Mouse (Mus musculus): ENCODE data around the gene Gm8909. TPM values are rescaled to one million over a fixed set of nuclear protein-coding genes. Genes with fewer than 3 reads are reported as not detected.
"Not testable (repeated sequence)": the region's sequence is repeated elsewhere in the genome, so short reads cannot be mapped to it uniquely, and the experiment has no call there.

Gm8909 gene
- not detected for total RNA-seq (2021)

DNA sequence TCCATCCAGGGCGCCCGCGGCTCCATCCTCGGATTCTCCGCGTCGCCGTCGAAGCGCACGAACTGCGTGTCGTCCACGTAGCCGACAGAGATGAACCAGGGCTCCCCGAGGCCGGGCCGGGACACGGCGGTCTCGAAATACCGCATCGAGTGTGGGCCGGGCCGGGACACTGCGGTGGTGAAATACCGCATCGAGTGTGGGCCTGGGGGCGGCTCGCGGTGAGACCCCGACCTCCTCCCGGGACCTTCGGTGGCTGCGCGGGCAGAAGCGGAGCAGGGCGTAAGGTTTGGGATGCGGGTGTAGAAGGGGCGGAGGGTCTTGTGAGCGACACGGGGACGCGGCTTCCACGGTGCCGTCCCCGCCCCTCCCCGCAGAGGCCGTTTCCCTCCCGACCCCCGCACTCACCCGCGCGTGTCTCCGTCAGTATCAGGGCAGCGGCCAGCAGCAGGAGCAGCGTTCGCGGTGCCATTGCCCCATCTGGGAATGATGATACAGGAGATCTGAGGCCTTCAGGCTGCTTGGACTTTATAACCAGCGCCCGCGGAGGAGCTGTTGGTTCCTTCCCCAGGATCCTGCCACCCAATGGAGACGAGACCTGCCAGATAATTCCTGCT is at the start of gene Gm8909:
Gm8909 (minus strand) TSS at position 499 of the 614 bp plus-strand sequence.
- no peak for DNase-seq

DNA sequence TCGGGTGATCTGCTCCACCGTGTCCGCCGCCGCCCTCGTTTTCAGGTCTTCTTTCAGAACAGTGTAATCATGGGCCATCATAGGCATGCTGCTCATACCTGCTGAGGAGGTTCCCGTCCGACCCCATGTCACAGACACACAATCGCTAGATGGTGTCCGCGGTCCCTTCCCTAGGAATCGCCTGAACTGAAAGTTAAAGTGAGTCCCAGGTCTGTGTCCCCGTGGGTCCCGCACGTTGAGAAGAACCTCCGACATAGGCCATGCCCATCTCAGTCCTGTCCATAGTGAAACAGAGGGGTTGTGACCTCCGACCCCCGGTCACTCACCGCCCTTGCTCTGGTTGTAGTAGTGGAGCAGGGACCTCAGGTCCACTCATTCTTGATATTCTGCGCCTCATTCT is 47.2 kb upstream of the Gm8909 start:
- no peak for DNase-seq

DNA sequence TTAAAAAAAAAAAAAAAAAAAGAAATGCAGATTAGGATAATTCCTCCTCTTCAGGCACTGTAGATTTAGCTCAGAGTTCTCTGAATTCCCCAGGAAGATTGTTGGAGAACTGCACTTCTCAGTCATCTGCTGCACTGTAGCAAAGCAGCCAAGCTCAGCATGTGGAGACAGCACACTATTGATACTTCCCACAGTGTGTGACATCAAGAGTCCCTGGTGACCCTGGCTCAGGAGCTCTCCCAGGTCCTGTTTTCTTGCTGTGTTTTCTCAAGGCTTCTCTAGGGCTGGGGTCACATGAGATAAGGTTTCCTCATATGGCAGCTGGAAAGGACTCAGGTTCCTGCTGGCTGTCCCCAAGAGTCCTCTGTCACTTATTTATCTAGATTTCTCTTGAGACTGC is 38.5 kb upstream of the Gm8909 start:
- DNase-seq, result no peak

DNA sequence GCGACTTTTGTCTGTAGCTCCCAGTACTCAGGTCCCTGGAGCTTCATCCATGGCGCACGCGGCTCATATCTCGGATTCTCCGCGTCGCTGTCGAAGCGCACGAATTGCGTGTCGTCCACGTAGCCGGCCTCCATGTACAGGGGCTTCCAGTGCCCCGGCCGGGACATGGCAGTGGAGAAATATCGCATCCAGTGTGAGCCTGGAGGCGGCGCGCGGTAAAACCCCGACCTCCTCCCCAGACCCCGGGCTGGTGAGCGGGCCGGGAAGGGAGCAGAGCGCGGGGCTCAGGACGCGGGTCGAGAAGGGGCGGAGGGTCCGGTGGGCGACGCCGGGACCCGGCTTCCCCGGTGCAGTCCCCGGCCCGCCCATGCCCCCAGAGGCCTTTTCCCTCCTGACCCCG is 37.5 kb upstream of the Gm8909 start:
- no peak for DNase-seq

DNA sequence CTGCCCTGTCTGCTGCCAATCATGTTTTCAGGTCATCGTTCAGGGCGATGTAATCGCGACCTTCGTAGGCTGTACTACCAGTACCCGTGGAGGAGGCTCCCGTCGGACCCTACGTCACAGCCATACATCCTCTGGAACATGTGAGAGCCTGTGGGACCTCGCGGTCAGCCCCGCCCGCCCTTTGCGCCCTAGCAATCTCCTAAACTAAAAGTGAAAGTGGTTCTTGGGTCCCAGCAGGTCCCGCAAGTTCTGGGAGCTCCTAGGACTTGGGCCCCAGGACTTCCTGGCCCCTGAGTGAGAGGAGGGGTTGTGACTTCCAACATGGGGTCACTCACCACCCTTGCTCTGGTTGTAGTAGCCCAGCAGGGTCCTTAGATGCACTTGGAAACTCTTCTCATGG is 37.1 kb upstream of the Gm8909 start:
- no peak for DNase-seq

DNA sequence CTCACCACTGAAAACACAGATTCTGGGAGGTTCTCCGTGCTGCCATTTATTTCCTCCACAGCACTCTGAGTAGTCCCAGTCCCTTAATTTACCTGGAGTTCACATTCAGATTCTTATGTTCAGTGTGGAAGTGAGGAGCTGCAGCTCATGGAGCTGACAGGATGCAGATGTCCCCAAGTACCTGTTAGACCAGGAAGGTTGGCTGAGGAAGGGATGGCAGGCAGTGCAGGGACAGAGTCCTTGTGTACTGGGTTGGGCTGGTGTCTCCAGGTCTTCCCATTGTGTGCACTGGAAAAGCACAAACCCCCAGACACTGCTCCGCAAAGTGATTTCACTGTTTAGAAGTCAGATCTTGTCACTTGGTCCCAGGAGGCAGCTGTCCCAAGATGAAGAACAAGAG is 33.5 kb upstream of the Gm8909 start:
- DNase-seq, result no peak

DNA sequence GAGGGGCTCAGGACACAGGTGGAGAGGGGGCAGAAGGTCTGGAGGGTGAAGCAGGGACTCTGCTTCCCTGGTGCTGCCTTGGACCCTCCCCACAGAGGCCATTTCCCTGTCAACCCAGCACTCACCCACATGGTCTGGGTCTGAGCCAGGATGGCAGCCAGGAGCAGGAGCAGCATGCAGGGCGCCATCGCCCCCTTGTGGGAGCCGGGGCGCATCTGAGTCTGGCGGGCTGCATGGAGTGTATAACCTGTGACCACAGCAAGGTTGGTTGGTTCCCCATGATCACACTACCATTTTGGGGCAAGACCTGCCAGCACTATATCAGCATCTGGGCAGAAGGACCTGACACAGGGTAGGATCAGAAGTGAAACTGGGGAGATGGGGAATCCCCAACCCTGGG is 30.0 kb upstream of the Gm8909 start:
- no peak for DNase-seq

DNA sequence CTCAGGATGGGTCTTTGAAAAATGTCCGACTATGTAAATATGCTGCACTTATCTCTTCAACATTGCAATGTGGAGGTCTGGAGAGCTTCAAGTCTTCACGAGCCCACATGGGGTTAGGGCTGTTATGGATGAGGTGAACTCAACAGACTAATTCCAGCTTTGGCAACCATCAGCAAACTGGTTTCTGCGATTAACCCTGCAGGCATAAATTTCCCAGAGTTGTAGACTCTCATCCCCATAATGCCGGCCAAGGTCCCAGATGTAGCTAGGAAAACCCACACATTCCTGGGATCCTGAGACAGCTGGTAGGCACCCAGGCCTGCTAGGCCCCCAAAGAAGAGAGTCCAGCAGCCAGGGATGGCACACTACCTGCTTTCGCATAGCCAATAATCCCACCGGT is 26.1 kb upstream of the Gm8909 start:
- no peak for DNase-seq

DNA sequence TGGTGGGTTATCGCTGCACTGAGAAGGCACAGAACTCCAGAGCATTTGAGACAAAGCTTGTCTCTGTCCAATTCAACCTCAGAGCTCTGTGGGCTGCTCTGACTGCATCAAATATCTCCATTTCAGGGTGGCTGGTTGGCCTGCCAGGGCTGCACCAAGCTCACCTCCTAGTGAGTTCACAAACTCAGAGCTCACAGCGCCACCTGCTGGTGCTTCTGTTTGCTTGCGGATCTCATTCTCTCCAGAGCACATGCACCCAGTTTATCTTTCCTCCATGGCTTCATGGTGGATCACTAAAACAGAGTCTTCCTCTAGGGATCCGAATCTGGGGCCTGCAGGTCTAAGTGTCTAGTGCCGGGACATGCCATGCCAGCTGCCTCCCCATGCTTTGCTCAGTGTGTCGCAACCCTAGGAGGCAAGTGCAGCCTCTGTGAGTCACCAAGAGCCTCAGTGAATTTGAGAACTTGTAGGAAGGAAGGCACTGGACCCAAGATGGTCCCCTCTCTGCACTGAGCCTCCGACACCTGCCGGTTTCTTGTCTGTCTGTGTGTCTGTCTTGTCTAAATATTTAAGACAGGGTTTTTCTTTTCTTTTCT is 25.3 kb upstream of the Gm8909 start:
- DNase-seq, result peak; percentile 21 to 36

DNA sequence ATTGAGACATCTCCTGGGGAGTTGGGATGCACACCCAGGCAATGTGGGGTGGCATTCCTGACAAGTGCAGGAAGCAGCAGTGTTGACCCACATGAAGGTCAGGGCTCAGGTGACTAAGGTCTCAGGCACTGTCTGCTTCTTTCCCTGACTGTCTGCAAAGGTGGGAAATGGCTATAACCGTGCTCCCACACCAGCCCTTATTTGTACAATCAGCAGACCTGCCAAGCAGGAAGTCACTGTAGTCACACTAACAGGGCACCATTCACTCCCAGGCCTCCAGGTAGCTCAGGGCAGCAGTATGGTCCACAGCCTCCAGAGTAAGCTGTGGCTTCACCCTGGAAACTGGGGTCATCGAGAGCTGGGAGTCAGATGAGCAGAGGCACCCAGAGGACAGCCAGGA is 24.0 kb upstream of the Gm8909 start:
- DNase-seq, result no peak

DNA sequence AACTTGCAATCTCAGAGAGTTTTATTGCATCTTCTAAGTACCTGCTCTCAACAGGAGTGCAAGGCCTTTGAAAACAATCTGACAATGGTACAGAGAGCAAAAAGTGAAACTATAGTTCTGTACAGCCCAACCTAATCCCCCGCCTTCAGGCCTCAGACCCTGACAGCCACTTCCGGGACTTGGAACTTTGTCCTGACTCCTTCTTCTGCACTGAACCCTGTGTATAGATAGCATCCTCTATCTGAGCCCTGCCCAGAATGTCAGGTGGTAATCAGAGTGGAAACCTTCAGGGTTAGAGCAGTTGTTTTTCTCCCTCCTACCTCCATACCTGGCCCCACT is 21.8 kb upstream of the Gm8909 start, which contains the start of gene H2-T3:
H2-T3 (minus strand) TSS at position 119 of the 339 bp plus-strand sequence.
- DNase-seq, result no peak

DNA sequence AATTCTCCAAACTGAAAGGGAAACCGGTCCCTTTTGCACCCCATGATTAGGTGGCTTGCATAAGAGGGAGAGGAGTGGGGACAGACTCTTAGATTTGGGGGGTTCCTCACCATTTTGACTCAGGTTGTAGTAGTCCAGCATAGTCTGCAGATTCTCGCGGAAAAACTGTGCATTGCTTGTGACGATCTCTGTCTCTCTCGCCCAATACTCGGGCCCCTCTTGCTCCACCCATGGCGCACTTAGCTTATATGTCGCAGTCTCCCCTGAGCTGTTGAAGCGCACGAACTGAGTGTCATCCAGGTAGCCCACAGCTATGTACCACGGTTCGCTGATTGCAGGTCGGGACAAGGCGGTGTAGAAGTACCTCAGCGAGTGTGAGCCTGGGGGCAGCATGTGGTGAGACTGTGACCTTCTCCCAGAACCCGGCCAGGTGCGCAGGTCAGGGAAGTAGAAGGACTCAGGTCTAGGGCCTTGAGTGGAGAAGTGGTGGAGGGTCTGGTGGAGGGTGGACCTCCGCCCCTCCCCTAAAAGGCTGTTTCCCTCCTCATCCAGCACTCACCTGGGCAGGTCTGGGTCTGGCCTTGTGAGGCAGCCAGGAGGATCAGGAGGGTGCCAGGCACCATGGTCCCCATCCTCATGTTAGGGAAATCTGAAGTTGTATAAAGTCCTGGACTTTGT is 21.3 kb upstream of the Gm8909 start:
- no peak for DNase-seq

DNA sequence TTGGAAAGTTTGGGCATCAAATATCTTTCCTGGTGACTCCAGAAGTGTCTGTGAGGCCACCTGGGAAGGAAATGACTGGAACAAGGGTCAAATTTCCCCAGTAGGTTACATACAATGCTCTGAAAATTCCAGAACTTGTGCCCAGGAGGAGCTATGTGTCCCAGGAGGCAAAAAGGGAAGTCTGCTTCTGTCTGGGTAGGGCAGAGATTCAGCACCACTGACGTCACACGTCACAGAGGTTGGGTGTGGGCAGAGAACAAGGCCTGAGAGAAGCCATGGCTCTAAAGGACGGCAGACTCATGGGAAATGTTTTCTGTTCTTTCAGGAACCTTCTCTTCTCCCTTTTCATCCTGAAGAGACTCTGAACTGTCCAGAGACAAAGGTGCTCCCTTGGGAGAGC is 19.2 kb upstream of the Gm8909 start:
- no peak for DNase-seq

DNA sequence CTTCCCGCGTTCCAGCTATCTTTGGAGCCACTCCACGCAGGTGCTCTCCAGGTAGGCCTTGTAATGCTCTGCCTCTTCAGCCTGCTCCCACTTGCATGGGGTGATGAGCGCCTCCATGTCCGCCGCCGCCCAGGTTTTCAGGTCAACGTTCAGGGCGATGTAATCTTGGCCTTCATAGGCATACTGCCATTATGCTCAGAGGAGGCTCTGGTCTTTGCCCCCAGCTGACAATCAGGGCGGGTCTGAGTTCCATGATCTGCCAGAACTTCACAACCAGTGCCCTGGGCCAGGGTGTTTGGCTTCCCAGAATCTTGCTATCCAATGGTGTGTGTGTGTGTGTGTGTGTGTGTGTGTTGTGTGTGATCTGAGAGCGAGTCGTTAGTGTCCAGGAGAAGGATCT is 13.9 kb upstream of the Gm8909 start:
- no peak for DNase-seq

DNA sequence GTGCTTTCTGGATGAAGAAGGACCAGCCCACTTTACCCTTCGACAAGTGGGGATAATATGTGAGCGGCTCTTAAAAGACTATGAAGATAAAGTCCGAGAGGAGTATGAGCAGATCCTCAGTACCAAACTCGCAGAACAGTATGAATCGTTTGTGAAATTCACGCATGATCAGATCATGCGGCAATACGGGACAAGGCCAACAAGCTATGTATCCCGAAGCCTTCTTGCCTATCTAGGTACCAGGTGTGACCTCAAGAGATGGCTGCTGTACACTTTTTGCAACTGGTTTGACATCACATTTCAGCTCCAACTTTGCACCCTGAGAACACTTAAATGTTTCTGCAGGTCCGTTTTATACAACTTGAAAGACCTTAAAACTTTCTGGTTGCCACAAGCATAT is 11.1 kb upstream of the Gm8909 start:
- not testable (repeated sequence) for DNase-seq

DNA sequence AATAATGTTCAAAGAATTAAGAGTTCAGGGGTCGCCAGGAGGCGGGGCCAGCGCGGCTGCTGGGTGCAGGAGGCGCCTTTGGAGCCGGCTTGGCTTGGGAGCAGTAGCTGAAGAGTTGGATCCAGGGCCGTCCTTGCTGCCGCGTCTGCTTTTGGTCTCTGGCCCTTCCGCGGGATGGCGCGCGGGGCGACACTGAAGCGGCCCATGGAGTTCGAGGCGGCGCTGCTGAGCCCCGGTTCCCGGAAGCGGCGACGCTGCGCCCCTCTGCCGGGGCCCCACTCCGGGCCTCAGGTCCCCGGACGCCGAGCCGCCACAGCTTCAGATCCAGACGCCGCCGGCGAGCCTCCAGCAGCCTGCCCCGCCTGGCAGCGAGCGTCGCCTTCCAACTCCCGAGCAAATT is 10.6 kb upstream of the Gm8909 start:
- DNase-seq, result not testable (repeated sequence)

DNA sequence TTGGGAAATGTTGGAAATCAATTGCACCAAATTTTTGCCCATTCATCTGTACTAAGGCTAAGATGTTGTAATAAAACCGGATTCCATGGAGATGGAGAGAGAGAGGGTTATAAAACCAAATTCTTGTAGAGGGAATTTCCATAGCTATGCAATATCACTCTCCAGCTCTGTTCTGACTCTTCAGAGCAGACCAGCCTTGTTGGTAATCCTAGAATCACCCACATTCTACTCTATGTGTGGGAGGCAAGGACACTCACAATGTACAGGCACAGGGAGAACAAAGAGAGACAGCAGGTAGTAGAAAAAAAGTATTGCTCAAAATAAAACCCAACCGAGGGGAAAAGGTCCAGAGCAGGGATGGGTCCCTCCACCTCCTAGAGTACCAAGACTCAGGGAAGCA is 7.8 kb upstream of the Gm8909 start:
- DNase-seq, result not testable (repeated sequence)

DNA sequence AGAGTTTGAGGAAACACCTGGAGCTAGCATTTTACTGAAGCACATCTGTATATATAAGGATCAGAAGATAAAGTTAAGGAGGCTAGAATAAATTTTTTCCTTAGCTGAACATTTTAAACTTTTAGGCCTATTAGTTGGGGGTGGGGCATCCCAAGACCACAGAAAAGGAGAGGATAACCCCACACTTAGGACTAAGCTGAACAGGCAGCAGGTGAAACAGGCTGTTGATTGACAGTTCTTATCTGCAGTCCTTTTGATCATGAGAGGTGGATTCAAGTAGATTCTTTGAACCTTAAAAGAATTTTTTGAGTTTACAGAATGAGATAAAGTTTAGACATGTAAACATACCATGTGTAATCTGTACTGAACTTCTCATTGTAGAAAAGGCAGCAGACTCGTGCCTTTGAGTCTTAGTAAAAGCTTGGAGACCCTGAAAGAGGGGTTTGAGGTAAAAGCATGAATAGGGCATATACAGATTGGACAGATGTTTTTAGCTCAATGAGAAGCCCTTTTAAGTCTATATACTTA is 2.0 kb upstream of the Gm8909 start:
- DNase-seq, result no peak

DNA sequence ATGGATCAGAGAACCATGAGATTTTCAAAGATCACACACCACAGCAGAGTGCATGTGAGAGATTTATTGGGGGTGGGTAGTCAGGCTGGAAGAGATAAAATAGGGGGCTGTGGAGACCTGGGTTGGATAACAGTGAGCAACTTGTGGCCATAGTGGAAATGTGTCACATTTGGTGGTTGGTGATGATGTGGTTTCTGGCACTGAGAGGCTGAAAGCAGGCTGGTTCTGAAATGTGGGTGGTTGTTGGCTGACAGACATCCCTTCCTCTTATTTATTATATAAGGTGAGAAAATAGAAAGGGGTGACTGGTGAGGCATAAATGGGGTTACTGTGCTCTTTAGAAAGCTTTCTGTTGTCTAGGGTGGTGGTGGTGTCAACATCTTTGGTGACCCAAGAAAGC is 1.4 kb upstream of the Gm8909 start:
- no peak for DNase-seq

DNA sequence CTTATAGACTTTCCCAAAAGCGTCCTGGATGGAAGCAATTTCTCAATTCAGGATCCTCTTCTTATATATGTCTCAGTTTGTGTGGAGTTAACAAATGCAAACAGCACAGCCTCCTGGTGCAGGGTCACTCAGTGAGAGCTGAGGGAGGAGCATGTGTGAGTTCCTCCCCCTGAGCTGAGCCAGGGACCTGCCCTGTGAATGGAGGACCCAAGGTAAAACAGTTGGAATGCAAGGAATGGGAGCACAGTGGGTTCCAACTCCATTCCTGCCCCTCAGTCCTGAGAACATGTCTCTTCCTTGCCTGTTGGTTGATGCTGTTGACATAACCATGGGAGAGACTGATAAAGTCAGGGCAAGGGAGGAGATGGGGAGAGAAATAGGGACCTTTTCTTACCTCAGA is 757 bp upstream of the Gm8909 start:
- not testable (repeated sequence) for DNase-seq

DNA sequence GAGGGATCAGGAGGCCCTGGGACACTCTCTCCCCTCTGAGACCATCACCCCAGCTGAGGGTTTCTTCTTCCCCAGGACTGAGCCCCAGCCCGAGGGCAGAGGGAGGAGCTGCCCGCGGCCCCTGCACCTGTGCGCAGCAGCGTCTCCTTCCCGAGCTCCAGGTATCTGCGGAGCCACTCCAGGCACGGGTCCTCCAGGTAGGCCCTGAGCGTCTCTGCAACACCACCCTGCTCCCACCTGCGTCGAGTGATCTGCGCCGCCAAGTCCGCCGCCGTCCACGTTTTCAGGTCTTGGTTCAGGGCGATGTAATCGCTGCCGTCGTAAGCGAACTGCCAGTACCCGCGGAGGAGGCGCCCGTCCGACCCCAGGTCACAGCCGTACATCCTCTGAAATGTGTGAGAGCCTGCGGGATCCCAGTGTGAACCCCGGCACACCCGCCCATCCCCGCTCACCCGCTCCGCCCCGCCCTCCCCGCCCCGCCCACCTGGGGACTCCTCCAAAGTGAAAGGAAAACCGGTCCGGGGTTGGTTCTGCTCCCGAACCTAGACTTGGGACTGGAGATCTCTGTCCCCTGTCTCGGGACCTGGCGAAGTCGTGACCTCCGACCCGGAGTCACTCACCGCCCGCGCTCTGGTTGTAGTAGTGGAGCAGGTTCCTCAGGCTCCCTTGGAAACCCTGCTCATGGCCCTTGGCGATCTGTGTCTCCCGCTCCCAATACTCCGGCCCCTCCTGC is 865 bp downstream of the Gm8909 start:
- no peak for DNase-seq

DNA sequence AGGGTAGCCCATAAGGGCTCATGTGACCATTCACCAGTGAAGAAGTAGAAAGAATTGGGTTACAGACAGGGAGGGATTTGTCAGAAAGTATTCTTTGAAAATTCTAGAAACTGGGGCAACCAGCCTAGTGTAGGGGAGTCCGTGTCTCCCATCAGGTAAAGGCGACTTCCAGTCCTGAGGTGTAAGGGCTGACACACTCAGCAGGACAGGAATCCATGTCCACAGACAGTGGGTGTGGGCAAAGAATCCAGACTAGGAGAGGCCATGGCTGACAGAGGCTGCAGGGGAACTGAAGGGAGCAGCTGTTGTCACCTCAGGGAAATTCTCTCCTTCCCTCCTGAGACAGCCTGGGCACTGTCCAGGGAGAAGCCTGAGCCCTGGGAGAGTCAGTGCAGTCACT is 1.4 kb downstream of the Gm8909 start:
- DNase-seq, result not testable (repeated sequence)

Measured in layer of hippocampus, postnatal 36 days (tissue).